Mouse (Mus musculus) MEL (cell line): ENCODE results near the gene Rapgef4.

ENCODE experiments used
- CHD1 ChIP-seq: IDR thresholded peaks from 2 replicates; pipeline ENCODE4 v1.6.1; 2012; ENCODE audit warnings: low read depth, mild to moderate bottlenecking, inconsistent platforms, low read length, improper control_type of control experiment
- CTCF ChIP-seq, 3 experiments: IDR thresholded peaks in 2 of 3; conservative IDR thresholded peaks in 1 of 3; 2 replicates each; pipeline ENCODE4 v1.5.1; 2011 to 2012; ENCODE audit warnings: low read length in 3 of 3, low read depth in 2 of 3, mild to moderate bottlenecking in 2 of 3, improper control_type of control experiment in 1 of 3, inconsistent platforms in 1 of 3, mixed read lengths in 1 of 3, moderate library complexity in 1 of 3; ENCODE audit not compliant: control insufficient read depth in 1 of 3, insufficient read depth in 1 of 3, poor library complexity in 1 of 3, severe bottlenecking in 1 of 3
- TBP ChIP-seq: IDR thresholded peaks from 2 replicates; pipeline ENCODE4 v1.8.0; 2011; ENCODE audit warnings: low read depth, low read length, improper control_type of control experiment

DNA sequence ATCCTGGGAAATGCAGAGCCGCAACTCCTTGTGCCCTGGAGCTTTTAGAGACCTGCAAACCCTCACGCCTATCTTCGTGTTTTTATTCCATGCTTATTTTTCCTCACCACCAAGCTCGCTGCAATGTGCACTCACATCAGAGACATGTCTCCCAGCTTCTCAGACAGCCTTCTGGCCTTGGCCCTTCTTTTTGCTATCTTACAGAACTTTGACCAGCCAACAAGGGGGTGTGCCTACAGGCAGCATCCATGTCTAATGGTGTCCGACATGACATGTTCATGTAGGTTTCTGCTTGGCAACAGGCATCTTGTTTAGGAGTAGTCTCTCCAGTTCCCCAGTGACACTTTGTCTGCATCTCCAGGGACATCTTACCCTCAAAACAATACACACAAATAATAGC, 56.3 kb downstream of the Rapgef4 start:
- no peak for TF ChIP-seq CHD1
- no peak for TF ChIP-seq TBP
- TF ChIP-seq CTCF (IDR thresholded peaks at IDR 0.05 in 2 of 3, conservative IDR thresholded peaks at IDR 0.05 in 1 of 3; ENCODE audit: control insufficient read depth in 1 of 3, insufficient read depth in 1 of 3, low read depth in 2 of 3, low read length in 3 of 3, poor library complexity in 1 of 3, severe bottlenecking in 1 of 3) = no peak
